Mouse (Mus musculus): ENCODE data around the gene Gm9821. TPM values are rescaled to one million over a fixed set of nuclear protein-coding genes. Genes with fewer than 3 reads are reported as not detected.

The Gm9821 gene
- total RNA-seq, 2 experiments from 2014 or later: not detected

DNA sequence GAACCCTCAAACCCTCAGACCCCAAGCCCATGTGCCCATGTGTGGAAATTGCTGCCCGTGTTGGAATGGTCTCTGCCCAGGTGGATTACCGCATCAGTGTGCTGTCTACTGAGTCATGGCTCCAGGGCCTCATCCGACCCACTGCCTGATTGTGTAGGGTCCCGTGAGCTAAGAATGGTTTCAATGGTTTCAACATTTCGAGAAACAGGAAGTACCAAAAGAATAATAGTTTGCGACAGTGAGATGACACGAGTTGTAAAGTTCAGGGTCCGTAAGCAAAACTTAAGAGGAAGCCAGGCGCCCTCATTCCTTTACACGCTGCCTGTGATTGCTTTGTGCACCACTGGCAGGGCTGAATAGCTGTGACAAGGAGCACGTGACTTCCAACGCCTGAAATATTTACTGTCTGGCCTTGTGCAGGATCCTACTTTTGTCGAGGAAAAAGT is 26.6 kb downstream of the Gm9821 start:
- no peak for DNase-seq

- no peak for DNase-seq
Observed at GRCm38 (mm10) chr2:91973416-91974135, 28.1 kb downstream of the Gm9821 start.

DNA sequence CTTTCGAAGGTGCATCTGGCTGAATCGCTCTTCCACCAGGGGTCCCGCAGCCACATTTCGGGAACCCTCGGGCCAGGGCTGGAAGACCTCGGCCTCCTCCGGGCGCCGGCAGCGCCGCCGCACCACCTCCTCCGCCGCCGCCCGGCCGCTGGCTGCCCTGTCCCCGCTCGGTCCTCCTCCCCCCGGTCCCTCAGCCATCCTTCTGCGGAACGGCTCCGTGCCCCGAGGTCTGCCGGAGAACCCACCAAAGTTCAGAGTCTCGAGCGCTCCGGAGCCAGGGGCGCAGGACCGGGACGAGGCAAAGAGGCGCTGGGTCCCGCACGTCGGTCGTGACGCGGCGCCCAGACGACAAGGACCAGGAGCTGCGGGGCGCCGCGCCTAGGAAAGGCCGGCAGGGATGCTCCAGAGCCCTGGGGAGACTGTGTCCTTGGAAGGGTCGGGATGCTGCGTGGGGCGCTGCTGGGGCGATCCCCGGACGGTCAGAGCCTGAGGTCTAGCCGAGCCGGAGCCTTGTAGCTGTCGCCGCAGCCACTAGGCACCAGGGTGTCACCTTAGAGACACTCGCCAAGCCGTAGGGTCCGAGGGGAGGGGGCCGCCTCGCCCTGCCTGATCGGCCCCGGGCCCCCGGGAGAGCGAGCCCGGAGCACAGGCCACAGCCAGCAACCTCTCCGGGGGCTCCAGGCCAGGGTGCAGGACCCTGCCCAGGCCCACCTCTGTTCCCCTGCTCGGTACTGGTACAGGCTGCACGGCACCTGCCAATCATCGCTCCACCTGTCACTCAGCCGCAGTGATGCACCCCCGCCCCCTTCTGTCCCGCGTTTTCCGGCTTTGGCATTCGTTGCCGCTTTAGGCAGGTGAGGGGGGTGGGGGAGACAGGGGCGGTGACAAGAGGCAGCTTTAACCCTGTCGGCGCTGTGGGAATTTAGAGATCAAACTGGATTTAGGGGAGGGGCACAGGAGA is 30.4 kb downstream of the Gm9821 start, which contains the start of gene Dgkz:
Gene Dgkz, minus strand, starts transcription at position 284 of the 961 bp plus-strand sequence.
- no peak for DNase-seq

DNA sequence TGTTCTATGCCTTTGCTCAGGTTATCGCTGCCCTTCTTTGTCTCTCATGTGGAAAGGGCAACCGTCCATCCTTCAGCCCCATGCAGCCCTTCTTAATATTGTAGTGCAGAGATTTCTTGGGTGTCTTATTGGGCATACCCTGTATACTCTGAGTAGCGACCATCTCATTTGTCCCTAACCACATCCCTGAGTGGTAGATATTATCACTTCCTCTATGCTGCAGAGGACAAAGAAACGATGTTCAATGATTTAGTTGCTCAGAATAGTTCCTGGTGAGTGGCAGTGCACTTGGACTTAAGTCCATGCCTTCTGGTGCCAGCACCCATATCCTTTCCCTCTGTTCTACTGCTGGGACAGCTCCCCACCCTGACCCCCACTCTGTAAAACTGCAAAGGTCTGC is 32.5 kb downstream of the Gm9821 start:
- DNase-seq: no peak

GRCm38 (mm10) chr2:91978547-91978946 is 33.0 kb downstream of the Gm9821 start:
- DNase-seq: no peak

GRCm38 (mm10) chr2:91980245-91980644 is 34.7 kb downstream of the Gm9821 start:
- no peak for DNase-seq

DNA sequence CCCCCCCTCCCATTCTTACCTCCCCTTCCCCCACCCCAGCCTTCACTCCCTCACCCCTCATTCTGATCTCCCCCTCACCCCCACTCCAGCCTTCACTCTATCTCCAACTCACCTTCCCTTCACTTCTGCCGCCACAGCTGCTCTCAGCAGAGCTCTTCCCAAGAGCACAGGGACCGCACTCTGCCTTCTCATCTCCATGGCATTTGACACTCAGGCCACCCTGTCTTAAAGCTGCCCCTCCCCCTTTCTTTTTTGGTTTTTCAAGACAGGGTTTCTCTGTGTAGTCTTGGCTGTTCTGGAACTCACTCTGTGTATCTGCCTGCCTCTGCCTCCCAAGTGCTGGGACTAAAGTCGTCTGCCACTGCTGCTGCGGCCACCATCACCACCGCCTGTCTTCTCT is 35.3 kb downstream of the Gm9821 start:
- no peak for DNase-seq

DNA sequence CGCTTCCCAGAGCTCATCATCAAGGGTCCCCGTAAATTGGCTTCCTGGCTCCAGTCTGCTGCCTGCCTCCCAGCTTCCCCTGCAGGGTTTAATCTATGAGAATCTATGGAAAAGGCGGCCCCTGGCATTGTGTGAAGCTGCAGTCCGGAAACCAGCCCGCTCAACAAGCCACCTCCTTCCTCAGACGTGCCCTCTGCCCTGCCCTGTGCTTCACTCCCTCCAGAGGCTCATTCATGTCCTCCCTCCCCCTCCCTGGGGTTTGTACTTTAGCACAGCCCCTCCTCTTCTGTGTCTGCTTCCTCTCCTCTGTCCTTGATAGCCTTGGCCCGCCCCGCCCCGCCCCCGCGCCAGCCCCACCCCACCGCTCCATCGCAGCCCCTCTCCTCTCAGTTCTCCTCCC is 38.9 kb downstream of the Gm9821 start:
- DNase-seq: no peak

DNA sequence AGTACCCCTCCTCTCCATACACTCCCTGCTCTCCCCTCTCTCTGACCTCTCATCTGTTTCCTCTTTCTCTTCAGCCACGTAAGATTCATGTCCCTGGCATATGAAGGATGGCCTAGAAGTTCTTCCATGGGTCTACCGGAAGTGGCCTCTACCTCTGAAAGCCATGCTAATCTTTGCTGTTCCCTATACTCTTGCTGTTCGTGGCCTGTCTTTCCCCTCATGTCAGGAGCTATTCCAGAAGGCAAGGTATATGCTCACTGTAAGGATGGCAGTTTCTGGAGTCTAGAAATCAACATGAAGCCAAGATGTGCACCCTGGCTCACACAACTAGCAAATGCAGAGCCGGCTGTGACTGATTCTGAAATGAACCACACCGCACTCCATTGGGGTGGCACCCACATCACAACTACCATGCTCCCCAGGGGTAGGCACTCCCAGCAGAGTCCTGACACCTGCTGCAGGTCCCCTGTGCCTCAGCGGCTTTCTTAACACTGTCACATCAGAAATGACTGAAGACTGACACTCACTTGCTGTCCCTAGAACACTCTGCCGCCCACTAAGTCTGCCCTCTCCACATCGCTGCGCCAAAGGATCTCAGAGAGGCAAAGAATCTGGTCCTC is 39.5 kb downstream of the Gm9821 start:
- DNase-seq: no peak

DNA sequence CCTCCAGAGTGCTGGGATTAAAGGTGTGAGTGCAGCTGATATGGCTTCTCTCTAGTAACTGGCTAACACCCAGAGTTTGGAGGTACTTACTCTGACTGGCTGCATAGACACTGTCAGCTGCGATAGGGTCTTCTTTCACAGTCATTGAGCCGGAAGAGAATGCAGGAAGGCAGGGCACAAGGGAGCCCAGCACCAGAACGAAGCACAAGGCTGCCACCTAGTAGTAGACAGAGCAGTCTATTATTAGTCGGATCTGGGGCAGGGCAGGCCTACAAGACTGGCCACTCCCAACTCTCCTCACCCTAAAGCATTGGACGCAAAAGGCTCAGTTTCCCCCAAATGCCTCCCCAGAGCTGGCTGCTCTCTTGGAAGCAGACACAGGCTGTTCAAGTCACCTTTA is 40.6 kb downstream of the Gm9821 start:
- DNase-seq: no peak

GRCm38 (mm10) chr2:91987542-91987941 is 42.0 kb downstream of the Gm9821 start:
- peak; percentile 74 to 81 for DNase-seq

GRCm38 (mm10) chr2:91989750-91990149 is 44.2 kb downstream of the Gm9821 start:
- DNase-seq: no peak

GRCm38 (mm10) chr2:91993409-91993808 is 47.9 kb downstream of the Gm9821 start:
- DNase-seq: no peak

DNA sequence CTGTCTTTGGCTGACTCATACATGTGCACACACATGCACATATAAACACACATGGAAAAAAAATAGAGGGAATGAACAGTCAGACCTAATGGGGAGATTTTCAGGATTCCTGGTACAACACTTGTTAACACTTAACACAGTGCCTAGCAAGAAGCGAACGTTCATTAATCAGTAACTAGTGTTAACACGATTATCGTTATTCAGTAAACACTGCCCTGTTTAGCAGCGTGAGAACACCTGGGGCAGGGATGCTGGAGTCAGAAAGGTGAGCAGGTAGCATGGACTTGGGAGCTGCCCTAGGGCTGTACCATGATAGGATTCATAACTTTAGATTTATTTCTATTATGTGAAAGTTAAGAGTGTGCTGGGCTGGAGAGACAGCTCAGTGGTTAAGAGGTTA is 50.5 kb downstream of the Gm9821 start:
- DNase-seq: no peak

Small RNA genes lying within 50 kb of the gene (microRNA-seq; reads per million reads assigned to microRNA genes)
- gene Mir6999: 0.60 to 1.3 reads per million in 2 experiments

Other genes with a start within 250 kb of the Gm9821 start
- 10 to 100 TPM; 74.0 to 74.4 TPM for gene Atg13, start 235.1 kb upstream of the Gm9821 start, total RNA-seq (2021)
- 1 to 10 TPM; 7.1 to 7.3 TPM for gene Harbi1, start 234.9 kb upstream of the Gm9821 start, total RNA-seq (2021)
- gene Ambra1, start 215.6 kb upstream of the Gm9821 start, total RNA-seq (2021): 10 to 100 TPM; 44.7 to 49.4 TPM
- gene Chrm4, start 18.5 kb upstream of the Gm9821 start, total RNA-seq (2021): 10 to 100 TPM; 25.7 to 28.6 TPM
- gene Mdk, start 13.4 kb upstream of the Gm9821 start, total RNA-seq (2021): 10 to 100 TPM; 25.4 to 29.4 TPM
- gene Dgkz, start 30.2 kb downstream of the Gm9821 start, total RNA-seq (2021): 100 to 1,000 TPM; 500 to 531 TPM
- 1 to 10 TPM; 3.4 to 4.3 TPM for gene Creb3l1, start 78.8 kb downstream of the Gm9821 start, total RNA-seq (2021)
- 100 to 1,000 TPM; 136 to 142 TPM for gene Phf21a, start 147.4 kb downstream of the Gm9821 start, total RNA-seq (2021)

Data from layer of hippocampus, postnatal 36 days (tissue).